Mouse (Mus musculus): ENCODE data around the gene Polr3g.

DNA sequence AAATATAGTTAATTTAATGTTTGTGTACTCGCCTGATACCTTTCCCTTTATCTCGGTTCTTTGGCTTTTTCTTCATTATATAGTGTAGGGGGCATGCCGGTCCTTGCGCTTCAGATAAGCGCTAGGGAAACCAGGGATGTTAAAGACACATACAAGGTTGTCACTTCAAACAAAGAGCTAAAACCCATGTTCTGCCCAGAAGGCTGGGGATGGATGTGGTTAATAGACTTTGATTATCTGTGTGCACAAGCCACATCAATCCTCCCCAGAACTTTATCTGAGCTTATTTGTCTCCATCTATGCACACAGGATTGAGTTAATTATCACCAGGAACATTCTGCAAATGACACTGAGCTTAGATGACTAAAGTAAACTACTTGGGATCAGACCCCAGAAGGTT is 25.8 kb upstream of the Polr3g start:
- TF ChIP-seq CTCF (IDR thresholded peaks at IDR 0.05; ENCODE audit: insufficient read depth, low read depth, low read length) (no peak), POLR2A (IDR thresholded peaks at IDR 0.05; ENCODE audit: insufficient read depth, low read depth, low read length) (no peak)
